Mouse (Mus musculus) kidney, adult 2 months (tissue): ENCODE results near the gene Zfp286. TPM values are rescaled to one million over a fixed set of nuclear protein-coding genes. Genes with fewer than 3 reads are reported as not detected.

ENCODE experiments used
- DNase-seq: peaks from one replicate; pipeline ENCODE4 v3.0.0; 2021
- H3K27ac ChIP-seq: fragments of 200-500 bp; 2 replicates; pipeline ENCODE4 v1.5.1; 2012; ENCODE audit warnings: low read depth, low read length, control low read depth, inconsistent platforms; ENCODE audit not compliant: insufficient read depth
- H3K27me3 ChIP-seq: fragments of 200-500 bp; replicated peaks from 2 replicates; pipeline ENCODE4 v1.6.1; 2012; ENCODE audit warnings: mild to moderate bottlenecking, moderate library complexity, low read length, inconsistent platforms; ENCODE audit not compliant: control insufficient read depth, insufficient read depth
- H3K36me3 ChIP-seq: fragments of 200-500 bp; 2 replicates; pipeline ENCODE4 v1.6.1; 2012; ENCODE audit warnings: mild to moderate bottlenecking, moderate library complexity, low read length, inconsistent platforms; ENCODE audit not compliant: control insufficient read depth, insufficient read depth
- H3K4me1 ChIP-seq: fragments of 200-500 bp; 2 replicates; pipeline ENCODE4 v1.6.1; 2011; ENCODE audit warnings: low read length; ENCODE audit not compliant: control insufficient read depth, insufficient read depth
- H3K4me3 ChIP-seq: fragments of 200-500 bp; 2 replicates; pipeline ENCODE4 v1.5.1; 2011; ENCODE audit warnings: mild to moderate bottlenecking, low read depth, low read length, control low read depth; ENCODE audit not compliant: insufficient read depth
- CTCF ChIP-seq: fragments of 200-500 bp; conservative IDR thresholded peaks from 2 replicates; pipeline ENCODE4 v1.5.1; 2011; ENCODE audit warnings: low read depth, mild to moderate bottlenecking, control low read depth, low read length, moderate library complexity, mixed read lengths; ENCODE audit not compliant: insufficient read depth, insufficient read length
- POLR2A ChIP-seq: fragments of 200-500 bp; IDR thresholded peaks from one replicate; pipeline ENCODE4 v1.6.1; 2011; ENCODE audit warnings: low read depth, low read length, control low read depth
- WGBS: fragments of 180-500 bp; shearing (Covaris S2); methylation state at CpG from one replicate; pipeline ENCODE4 v1.1.7; 2018; 5-methylcytosine and 5-hydroxymethylcytosine counted together
- polyA plus RNA-seq: library from polyadenylated mRNA; depleted of rRNA; stranded (reverse); fragments of >200 nt; gene quantifications from 2 replicates; pipeline ENCODE4 v1.2.3, GENCODE M21; 2012; rRNA removed

Gene Zfp286
- polyA plus RNA-seq, 1 experiment = 0.83 TPM

- H3K27ac ChIP-seq = no peak overlapping the region
- TF ChIP-seq POLR2A = no peak
- TF ChIP-seq CTCF = no peak
- no peaks in the 10 kb centered on the region for H3K4me1 ChIP-seq
- H3K27me3 ChIP-seq = no peaks in the 10 kb centered on the region
- WGBS = 72% methylated on average over 7 of the region's 7 CpGs
- no peaks in the 10 kb centered on the region for H3K36me3 ChIP-seq
- DNase-seq = no peak
- no peak overlapping the region for H3K4me3 ChIP-seq
These were observed 81.0 kb downstream of the Zfp286 start for GRCm38 (mm10) chr11:62708252-62708651.

DNA sequence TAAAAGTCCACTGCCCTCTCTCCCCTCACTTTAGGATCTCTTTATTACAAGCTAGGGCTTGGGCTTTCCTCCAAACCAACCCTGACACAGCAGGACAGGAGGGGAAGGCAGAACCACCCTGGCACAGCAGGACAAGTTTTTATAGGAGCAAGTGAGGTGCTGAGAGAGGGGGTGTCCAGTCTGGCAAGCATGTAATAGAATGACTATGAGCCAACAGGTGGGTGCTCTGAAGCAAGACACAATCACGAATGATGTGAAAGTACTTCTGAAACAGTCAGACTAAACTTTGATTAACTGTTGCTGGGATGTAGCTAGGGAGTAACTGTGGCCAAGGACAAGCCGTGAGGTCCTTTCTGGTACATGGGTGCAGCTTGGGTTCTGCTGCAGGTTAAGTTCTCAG, 83.1 kb downstream of the Zfp286 start:
- H3K27ac ChIP-seq = no peak overlapping the region
- no peak for DNase-seq
- no peak overlapping the region for H3K4me3 ChIP-seq
- H3K36me3 ChIP-seq = no peaks in the 10 kb centered on the region
- 64% methylated on average over 2 of the region's 2 CpGs for WGBS
- no peaks in the 10 kb centered on the region for H3K4me1 ChIP-seq
- TF ChIP-seq POLR2A (no peak), CTCF (no peak)
- H3K27me3 ChIP-seq = no peaks in the 10 kb centered on the region

Other genes with a start within 250 kb of the Zfp286 start
- 1,891 and 2,089 TPM in 2 replicates for gene Ubb, start 238.3 kb downstream of the Zfp286 start, polyA plus RNA-seq
- gene Trpv2, start 215.0 kb downstream of the Zfp286 start, polyA plus RNA-seq = 2.6 and 4.1 TPM in 2 replicates
- 7.8 and 8.0 TPM in 2 replicates for gene Lrrc75a, start 140.9 kb downstream of the Zfp286 start, polyA plus RNA-seq
- gene Mmgt2, start 140.8 kb downstream of the Zfp286 start, polyA plus RNA-seq = 24.0 and 33.1 TPM in 2 replicates
- 1.2 TPM in 2 replicates for gene Zfp287, start 57.6 kb downstream of the Zfp286 start, polyA plus RNA-seq
- gene Gm10428, start 36.4 kb downstream of the Zfp286 start, polyA plus RNA-seq = not detected in 2 replicates
- gene Trim16, start 30.8 kb upstream of the Zfp286 start, polyA plus RNA-seq = 2.9 and 3.7 TPM in 2 replicates
- gene Fbxw10, start 57.6 kb upstream of the Zfp286 start, polyA plus RNA-seq = 0.29 and 0.30 TPM in 2 replicates
- gene Tvp23b, start 90.0 kb upstream of the Zfp286 start, polyA plus RNA-seq = 21.3 and 26.1 TPM in 2 replicates
- gene Cdrt4, start 161.7 kb upstream of the Zfp286 start, polyA plus RNA-seq = 0.14 TPM in 1 of 2 replicates, not detected in the other